Mouse (Mus musculus) right cerebral cortex, adult 18-20 months (tissue): ENCODE data around the gene Med14.
A peak's percentile ranks its signal among the peaks of the same experiment; 100 is the strongest.

Source experiments
- DNase-seq: peaks from one replicate; pipeline ENCODE4 v3.0.0; 2022; ENCODE audit warnings: mixed read lengths

Med14 gene

GRCm38 (mm10) chrX:12653879-12654278 lies 108.0 kb downstream of the Med14 start:
- DNase-seq: peak; percentile 46

- no peak for DNase-seq
Observed at GRCm38 (mm10) chrX:12651906-12652305, 110.0 kb downstream of the Med14 start.

GRCm38 (mm10) chrX:12645531-12646304 lies 116.2 kb downstream of the Med14 start:
- DNase-seq: peak; percentile 24

- DNase-seq: no peak
Observed at GRCm38 (mm10) chrX:12644976-12645375, 116.9 kb downstream of the Med14 start.
